Mouse (Mus musculus) MN1 (cell line): ENCODE results near the gene Sdk1.

ENCODE experiments used
- DNase-seq: peaks from one replicate; pipeline ENCODE4 v3.0.0-alpha.2; 2016; ENCODE audit warnings: low spot score

The Sdk1 gene

GRCm38 (mm10) chr5:142001131-142001530 lies 759.8 kb downstream of the Sdk1 start:
- no peak for DNase-seq

GRCm38 (mm10) chr5:142001973-142002372 lies 760.7 kb downstream of the Sdk1 start:
- no peak for DNase-seq

GRCm38 (mm10) chr5:142010189-142010588 lies 768.9 kb downstream of the Sdk1 start:
- DNase-seq = no peak

- no peak for DNase-seq
Observed at GRCm38 (mm10) chr5:142017001-142017400, 775.7 kb downstream of the Sdk1 start.

DNA sequence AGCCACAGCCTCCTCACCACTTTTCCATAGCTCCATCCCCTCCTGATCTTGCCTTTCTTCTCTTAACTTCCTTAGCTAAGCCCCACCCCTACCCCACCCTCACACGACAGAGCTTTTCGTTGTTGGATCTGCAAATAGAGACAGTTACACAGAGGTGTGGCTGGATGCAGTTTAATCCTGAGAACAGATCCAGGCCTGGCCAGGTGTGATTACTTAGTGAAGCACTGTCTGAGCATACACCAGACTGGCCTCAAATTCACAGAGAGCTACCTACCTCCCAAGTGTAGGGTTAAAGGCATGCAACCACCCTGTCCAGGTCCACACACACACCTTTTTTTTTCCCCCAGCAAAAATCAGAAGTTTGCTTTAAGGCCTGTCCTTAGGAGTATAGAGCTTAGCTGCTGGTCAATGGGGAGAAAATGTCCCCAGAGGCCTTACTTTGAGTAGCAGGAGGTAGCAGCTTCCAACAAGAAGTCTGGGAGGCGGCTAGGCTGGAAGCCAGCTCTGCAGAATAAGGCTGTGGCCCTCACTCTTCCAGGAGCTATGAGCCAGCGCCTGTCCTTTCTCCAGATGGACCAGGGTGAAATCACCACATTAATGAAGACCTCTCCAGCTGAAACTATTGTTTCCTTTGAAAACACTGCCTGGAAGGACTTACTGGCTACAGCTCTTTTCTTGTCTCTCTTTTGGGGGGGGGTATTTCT lies 781.7 kb downstream of the Sdk1 start:
- DNase-seq = no peak

DNA sequence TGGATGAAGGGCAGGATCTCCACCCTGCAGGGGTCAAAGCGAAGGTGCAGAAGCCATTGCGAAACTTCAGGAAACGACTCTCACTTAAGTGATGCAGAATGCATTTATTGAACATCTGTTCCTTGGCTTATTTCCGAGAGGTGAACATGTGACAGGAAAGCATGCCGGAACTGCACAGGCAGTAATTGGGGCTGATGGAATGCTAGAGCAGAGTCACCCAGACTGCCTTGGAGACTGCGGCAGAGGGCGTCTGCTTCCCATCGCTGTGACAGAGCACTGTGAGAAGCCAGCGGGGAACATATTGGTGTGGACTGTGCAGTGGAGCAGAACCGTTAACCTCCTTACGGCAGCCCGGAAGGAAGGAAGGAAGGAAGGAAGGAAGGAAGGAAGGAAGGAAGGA lies 783.2 kb downstream of the Sdk1 start:
- no peak for DNase-seq

DNA sequence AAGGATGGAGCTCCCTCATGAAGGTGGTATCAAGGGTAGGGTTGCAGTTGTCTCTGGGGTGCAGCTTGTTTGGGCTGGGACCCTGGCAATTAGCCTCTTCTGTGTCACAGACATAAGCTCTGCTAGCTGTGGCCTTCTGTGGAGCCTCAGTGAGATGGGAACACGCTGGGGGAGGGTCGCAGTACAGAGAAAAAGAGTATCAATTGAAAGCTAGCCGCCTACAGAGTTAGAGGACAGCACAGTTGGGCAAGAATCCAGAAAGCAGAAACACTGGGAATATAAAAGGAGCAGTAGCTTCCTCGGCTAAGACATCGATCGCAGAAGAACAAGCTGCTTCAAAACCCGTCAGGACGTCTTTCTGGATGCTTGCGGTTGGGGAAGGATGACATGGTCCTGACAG lies 795.2 kb downstream of the Sdk1 start:
- DNase-seq = no peak

GRCm38 (mm10) chr5:142039236-142039635 lies 797.9 kb downstream of the Sdk1 start:
- DNase-seq = no peak

DNA sequence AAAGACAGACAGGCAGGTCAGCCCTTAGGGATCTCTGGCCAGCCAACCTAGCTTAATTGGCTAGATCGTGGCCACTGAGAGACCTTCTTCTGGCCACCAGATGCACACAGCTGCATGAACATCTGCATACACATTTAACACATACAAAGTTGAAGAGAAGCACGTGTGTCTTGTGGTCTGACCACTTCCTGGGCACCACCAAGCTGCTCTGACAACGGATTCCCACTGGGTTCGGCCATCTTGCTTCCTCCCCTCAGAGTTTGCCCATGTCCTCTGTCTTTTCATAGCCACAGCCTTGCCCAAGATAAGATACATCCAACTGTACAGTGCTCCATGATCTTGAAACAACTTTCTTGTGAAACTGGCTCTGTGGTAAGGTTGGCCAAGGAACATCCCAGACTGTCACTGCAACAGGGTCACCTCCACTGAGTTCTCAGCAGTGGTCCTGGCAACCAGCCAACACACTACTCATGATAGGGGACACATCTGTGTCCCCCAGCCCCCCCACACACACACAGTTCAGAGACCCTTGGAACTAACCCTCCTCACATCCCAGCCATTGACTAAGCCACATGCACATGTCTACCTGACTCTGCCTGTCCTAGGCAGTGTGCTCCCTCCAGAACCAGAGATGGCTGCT lies 798.7 kb downstream of the Sdk1 start:
- no peak for DNase-seq

DNA sequence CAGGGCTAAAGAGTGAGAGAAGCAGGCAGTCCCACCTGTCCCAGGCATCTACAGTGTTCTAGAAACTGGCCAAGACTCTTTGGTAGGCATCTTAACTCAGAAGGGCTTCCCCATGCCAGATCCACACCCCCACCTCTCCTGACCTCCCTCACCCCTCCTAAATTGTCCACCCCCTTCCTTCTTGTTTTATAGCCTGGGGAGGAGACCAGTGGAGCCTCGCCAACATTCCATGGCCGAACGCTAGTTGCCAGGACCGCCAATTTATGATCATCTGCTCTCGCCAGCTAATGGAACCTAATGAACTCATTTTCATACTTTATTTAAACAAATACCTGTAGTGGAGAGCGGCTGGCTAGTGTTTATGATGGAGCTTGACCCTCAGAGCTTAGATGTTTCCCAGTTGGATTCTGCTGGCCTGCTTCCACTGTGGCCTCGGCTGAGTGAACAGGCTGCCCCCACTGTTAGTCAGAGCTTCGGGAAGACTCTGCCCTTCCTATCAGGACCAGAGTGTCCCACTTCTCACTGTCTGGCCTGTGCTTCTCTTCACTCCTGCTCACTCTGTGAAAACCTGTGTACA lies 800.0 kb downstream of the Sdk1 start:
- DNase-seq = no peak

DNA sequence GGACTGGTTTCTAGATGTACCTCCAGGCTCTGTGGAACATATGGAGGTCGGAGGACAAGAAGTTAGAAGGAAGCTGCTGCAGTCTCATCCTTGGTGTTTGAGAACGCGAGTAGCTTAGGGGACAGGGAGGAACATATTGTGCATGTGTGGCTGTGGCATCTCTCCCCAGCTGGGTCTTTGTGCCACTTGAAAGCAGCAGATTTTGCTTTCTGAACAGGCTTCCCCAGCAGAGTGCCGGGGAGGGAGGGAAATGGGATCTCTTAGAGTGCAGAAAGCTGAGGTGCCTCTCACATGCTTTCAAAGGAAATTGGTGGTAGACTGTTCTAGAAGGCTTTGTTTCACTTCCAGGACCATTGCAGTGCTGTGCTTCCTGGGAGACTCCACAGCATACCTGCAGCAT lies 820.5 kb downstream of the Sdk1 start:
- no peak for DNase-seq

- DNase-seq = no peak
Observed at GRCm38 (mm10) chr5:142071322-142071721, 830.0 kb downstream of the Sdk1 start.

DNA sequence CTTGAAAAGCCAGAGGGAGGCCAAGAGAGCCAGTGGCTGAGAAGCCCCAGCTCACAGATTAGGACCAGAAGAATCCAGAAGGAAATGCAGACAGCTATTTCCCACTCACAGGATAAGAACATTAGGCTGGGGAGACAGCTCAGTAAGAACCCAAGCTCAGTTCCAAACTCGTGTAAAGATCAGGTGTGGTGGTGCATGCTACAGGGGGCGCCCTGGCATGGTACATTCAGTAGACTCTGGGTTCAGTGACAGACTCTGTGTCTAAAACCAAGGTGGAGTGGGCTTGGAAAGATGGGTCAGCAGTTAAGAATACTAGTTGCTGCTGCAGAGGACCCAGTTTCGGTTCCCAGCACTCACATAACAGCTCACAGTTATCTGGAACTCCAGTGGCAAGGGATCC lies 832.6 kb downstream of the Sdk1 start:
- no peak for DNase-seq

GRCm38 (mm10) chr5:142074561-142075500 lies 833.5 kb downstream of the Sdk1 start:
- DNase-seq = no peak

DNA sequence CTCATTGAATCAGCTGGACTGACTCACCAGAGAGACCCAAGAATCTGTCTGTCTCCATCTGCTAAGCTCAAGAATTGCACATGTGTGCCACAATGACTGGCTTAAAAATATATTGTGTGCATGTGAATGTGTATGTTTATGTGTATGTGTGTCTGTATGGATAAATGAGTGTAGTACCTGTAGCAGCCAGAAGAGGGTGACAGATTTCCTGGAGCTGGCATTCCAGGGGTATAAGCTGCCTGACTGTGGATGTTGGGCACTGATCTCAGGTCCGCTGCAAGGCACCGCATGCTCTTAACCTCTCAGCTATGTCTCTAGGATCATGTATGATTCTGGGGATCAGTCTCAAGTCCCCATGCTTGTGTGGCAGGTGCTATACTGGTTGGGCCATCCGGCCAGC lies 839.4 kb downstream of the Sdk1 start:
- DNase-seq = no peak

DNA sequence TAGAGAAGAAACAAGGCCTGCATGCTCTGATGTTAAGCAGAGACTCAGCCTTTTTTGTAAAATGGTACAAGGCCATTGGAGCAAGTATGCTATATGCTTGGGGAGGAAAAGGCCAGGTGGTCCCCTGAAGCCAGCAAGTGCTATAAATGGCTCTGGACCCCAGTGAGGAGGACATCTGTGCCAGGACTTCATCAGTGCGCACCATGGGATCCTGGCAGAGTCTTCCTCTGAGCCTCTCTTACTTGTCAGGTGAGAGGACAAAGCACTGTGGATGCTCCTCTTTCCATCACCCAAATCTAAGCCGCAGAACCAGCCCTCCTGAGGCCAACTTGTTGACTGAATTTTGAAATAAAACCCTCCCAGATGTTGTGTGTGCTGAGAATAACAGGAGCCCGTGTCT lies 839.8 kb downstream of the Sdk1 start:
- no peak for DNase-seq

- DNase-seq = no peak
Observed at GRCm38 (mm10) chr5:142096377-142096841, 855.1 kb downstream of the Sdk1 start.

DNA sequence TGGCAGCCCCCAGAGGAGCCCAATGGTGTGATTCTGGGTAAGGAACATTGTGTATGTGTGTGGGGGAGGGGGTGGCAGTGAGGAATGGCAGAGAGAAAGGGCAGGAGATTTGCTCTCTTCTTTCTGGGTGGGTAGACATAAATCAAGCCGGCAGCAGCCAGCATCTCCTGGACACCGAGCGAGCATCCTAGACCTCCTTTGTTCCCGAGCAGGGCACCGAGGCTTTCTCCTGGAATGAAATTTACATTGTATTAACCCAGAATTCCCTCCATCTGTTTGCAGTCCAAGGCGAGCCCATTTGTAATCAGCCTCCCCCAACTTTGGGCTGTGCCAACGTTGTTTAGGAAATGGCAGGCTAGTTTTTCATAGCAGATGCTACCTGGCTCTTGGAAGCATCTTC lies 858.9 kb downstream of the Sdk1 start:
- no peak for DNase-seq

GRCm38 (mm10) chr5:142107434-142107833 lies 866.1 kb downstream of the Sdk1 start:
- DNase-seq = no peak

DNA sequence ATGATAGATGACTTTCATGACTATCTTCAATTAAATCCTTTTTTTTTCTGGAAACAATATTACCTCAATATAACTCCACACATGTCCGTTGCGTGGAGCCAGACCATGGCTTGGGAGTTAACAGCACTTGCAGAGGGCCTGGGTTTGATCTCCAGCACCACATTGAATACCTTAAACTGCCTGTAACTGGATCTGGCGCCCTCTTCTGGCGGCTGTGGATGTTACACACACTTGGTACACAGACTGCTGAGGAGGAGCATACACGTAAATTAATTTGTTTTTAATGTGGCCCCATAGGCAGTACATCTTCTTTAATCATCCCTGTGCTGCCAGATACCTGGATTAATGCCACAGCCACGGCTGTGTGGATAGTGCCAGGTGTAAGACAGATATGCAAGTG lies 870.7 kb downstream of the Sdk1 start:
- DNase-seq = no peak

DNA sequence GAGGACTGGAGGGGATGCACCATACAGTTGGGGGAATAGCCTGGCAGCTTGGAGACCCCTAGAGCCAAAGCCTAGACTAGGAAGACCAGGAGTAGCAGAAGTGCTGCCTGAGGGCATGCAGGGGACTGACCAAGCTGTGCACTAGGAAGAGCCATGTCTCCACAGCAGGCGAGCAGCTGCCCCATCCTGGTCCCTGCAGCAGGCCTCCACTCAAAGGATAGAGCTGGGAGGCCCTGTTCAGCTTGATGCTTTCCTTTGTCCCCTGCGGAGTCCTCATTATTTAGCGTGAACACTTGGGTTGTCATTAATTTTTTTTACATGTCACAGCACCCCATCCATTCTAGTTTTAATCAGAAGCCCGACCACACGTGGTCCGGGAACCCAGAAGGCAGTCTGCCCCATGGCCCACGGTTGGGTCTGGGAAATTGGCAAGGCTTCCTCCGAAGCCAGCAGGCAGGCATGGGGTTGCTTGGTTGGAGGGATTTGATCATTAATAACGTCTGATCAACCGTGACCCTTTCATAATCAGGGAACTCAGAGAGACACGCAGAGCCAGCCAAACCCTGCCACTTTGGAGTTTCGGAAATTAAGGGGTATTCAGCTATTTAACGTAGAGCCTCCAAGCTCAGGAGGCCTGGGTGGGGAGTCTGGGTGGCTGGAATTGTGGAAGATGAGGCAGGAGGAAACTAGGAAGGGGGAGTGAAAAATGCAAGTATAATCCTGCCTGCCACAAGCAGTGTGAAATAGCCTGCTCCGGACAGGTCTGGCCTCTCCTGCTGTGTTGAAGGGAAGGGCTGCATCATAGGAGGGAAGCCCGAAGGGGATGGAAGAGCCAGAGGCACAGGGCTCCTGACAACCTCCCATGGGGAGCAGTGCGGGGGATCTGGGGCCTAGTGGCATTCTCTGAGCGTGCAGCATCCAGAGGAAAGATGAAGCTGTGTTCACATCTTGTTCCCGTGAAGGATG lies 872.2 kb downstream of the Sdk1 start:
- DNase-seq = no peak
